Comparison of ENCODE assay signal across 23 mouse cellular contexts in genomic region chr6:97828021-97828420, GRCm38 (mm10). TPM values are rescaled to one million over a fixed set of nuclear protein-coding genes. Genes with fewer than 3 reads are reported as not detected.
DNase-seq lines count a peak whose midpoint lies in the region; ATAC-seq and TF ChIP-seq lines count a peak whose summit lies in the region.
"Had no signal": no experiment of that assay in that cellular context is flagged by ENCODE, and none has a peak within 500 bp of the region (broad histone marks: within the 10 kb centered on the region; RNA-seq: fewer than 3 reads in every experiment).

No protein-coding gene starts in this region.

- no peak overlapping the region for H3K9ac ChIP-seq in forebrain, embryonic 14.5 days (ENCODE audit: low read length)
- no peak overlapping the region for H3K9ac ChIP-seq in forebrain, postnatal 0 days
- no peak overlapping the region for H3K9ac ChIP-seq in heart, embryonic 11.5 days (ENCODE audit: low read depth, low read length)
- no peak overlapping the region for H3K9ac ChIP-seq in kidney, embryonic 14.5 days (ENCODE audit: low read depth, low read length)
- H3K9ac ChIP-seq: heart, embryonic 13.5 days; hindbrain, embryonic 14.5 days had no signal

- peak; percentile 62 for DNase-seq in forebrain, embryonic 14.5 days (ENCODE audit: low spot score)
- DNase-seq in forebrain, postnatal 0 days, result no peak
- DNase-seq in heart, adult 11 months, result peak; percentile 45
- peak; percentile 79 for DNase-seq in brain, embryonic 14.5 days (ENCODE audit: low read depth)
- no peak for DNase-seq in limb, embryonic 10.5 days (ENCODE audit: low spot score)
- DNase-seq: adrenal gland, postnatal 10 days; adrenal gland, postnatal 36 days; cerebellum, adult 18-20 months; cerebellum, adult 9-10 months; cerebellum, postnatal 14 days; gastrocnemius, postnatal 10 days; heart, postnatal 14 days; heart, postnatal 4 days had no signal

- 32% methylated on average over 3 of the region's 3 CpGs for WGBS in forebrain, embryonic 14.5 days
- 30% methylated on average over 3 of the region's 3 CpGs for WGBS in forebrain, postnatal 0 days
- 71% methylated on average over 3 of the region's 3 CpGs for WGBS in heart, embryonic 11.5 days (ENCODE audit: insufficient replicate concordance)
- WGBS in limb, embryonic 10.5 days, result 55% methylated on average over 3 of the region's 3 CpGs
- WGBS in kidney, embryonic 14.5 days, result 83% methylated on average over 3 of the region's 3 CpGs

- H3K27ac ChIP-seq in forebrain, embryonic 14.5 days (ENCODE audit: low read depth, low read length), result no peak overlapping the region
- no peak overlapping the region for H3K27ac ChIP-seq in forebrain, postnatal 0 days (ENCODE audit: low read depth, low read length)
- H3K27ac ChIP-seq in heart, embryonic 11.5 days (ENCODE audit: low read depth, low read length), result no peak overlapping the region
- no peak overlapping the region for H3K27ac ChIP-seq in limb, embryonic 10.5 days
- no peak overlapping the region for H3K27ac ChIP-seq in kidney, embryonic 14.5 days (ENCODE audit: low read depth, low read length)
- H3K27ac ChIP-seq: heart, embryonic 13.5 days; hindbrain, embryonic 14.5 days; hindbrain, postnatal 0 days had no signal

- H3K27me3 ChIP-seq in forebrain, embryonic 14.5 days (replicated peaks; ENCODE audit: control insufficient read depth, insufficient read depth, low read length), result no peaks in the 10 kb centered on the region
- H3K27me3 ChIP-seq in forebrain, postnatal 0 days (ENCODE audit: insufficient read depth, low read length), result no peaks in the 10 kb centered on the region
- H3K27me3 ChIP-seq in heart, embryonic 11.5 days (ENCODE audit: control insufficient read depth, insufficient read depth, low read length), result no peaks in the 10 kb centered on the region
- H3K27me3 ChIP-seq in limb, embryonic 10.5 days (ENCODE audit: low read depth, poor library complexity, severe bottlenecking), result no peaks in the 10 kb centered on the region
- no peaks in the 10 kb centered on the region for H3K27me3 ChIP-seq in kidney, embryonic 14.5 days (ENCODE audit: control insufficient read depth, insufficient read depth, low read length)
- H3K27me3 ChIP-seq: CH12.LX; heart, embryonic 13.5 days; Patski had no signal

- no peaks in the 10 kb centered on the region for H3K4me1 ChIP-seq in forebrain, embryonic 14.5 days (ENCODE audit: control insufficient read depth, insufficient read depth, low read length)
- no peaks in the 10 kb centered on the region for H3K4me1 ChIP-seq in forebrain, postnatal 0 days (ENCODE audit: insufficient read depth)
- H3K4me1 ChIP-seq in heart, embryonic 11.5 days (ENCODE audit: control insufficient read depth, insufficient read depth, low read length), result peaks cover 14% of the 10 kb centered on the region
- peaks cover 16% of the 10 kb centered on the region for H3K4me1 ChIP-seq in limb, embryonic 10.5 days
- 0 out of 2 replicates have a peak, but pooled peaks cover 6% of the 10 kb centered on the region for H3K4me1 ChIP-seq in kidney, embryonic 14.5 days (ENCODE audit: control insufficient read depth, insufficient read depth, low read length)

- H3K36me3 ChIP-seq in forebrain, embryonic 14.5 days (ENCODE audit: control insufficient read depth, insufficient read depth, low read length), result no peaks in the 10 kb centered on the region
- H3K36me3 ChIP-seq in forebrain, postnatal 0 days (ENCODE audit: insufficient read depth), result no peaks in the 10 kb centered on the region
- no peaks in the 10 kb centered on the region for H3K36me3 ChIP-seq in heart, embryonic 11.5 days (ENCODE audit: control insufficient read depth, insufficient read depth, low read length)
- H3K36me3 ChIP-seq in limb, embryonic 10.5 days, result no peaks in the 10 kb centered on the region
- H3K36me3 ChIP-seq in kidney, embryonic 14.5 days (ENCODE audit: control insufficient read depth, insufficient read depth, low read length), result no peaks in the 10 kb centered on the region
- H3K36me3 ChIP-seq: G1E; heart, embryonic 13.5 days had no signal

- H3K9me3 ChIP-seq in forebrain, embryonic 14.5 days (replicated peaks; ENCODE audit: control insufficient read depth, low read length), result no peaks in the 10 kb centered on the region
- no peaks in the 10 kb centered on the region for H3K9me3 ChIP-seq in forebrain, postnatal 0 days (ENCODE audit: low read length)
- no peaks in the 10 kb centered on the region for H3K9me3 ChIP-seq in heart, embryonic 11.5 days (replicated peaks; ENCODE audit: control insufficient read depth, low read length)
- no peaks in the 10 kb centered on the region for H3K9me3 ChIP-seq in limb, embryonic 10.5 days (replicated peaks)
- no peaks in the 10 kb centered on the region for H3K9me3 ChIP-seq in kidney, embryonic 14.5 days (ENCODE audit: control insufficient read depth, low read length)
- H3K9me3 ChIP-seq: heart, embryonic 13.5 days had no signal

- no peak for ATAC-seq in forebrain, embryonic 14.5 days
- ATAC-seq in forebrain, postnatal 0 days, result no peak
- ATAC-seq in heart, embryonic 11.5 days (replicated peaks; ENCODE audit: insufficient number of reproducible peaks, low FRiP score, low TSS enrichment), result no peak
- no peak for ATAC-seq in kidney, embryonic 14.5 days (ENCODE audit: low FRiP score, low TSS enrichment)
- ATAC-seq: hindbrain, postnatal 0 days; inflammation-experienced regulatory T-cells, adult 6 months; intestine, embryonic 16.5 days had no signal

- no peak overlapping the region for H3K4me3 ChIP-seq in forebrain, embryonic 14.5 days (ENCODE audit: low read depth, low read length)
- H3K4me3 ChIP-seq in forebrain, postnatal 0 days (ENCODE audit: low read depth, low read length), result no peak overlapping the region
- H3K4me3 ChIP-seq in heart, embryonic 11.5 days (ENCODE audit: low read depth, low read length), result no peak overlapping the region
- no peak overlapping the region for H3K4me3 ChIP-seq in limb, embryonic 10.5 days
- H3K4me3 ChIP-seq in kidney, embryonic 14.5 days (ENCODE audit: low read length), result no peak overlapping the region
- H3K4me3 ChIP-seq: heart, embryonic 13.5 days had no signal

- TF ChIP-seq POLR2A in brain, embryonic 14.5 days (IDR thresholded peaks at IDR 0.05; ENCODE audit: borderline replicate concordance, extremely low read depth, insufficient read depth, insufficient read length, poor library complexity, severe bottlenecking), result no peak

- H3K4me2 ChIP-seq in forebrain, embryonic 14.5 days (ENCODE audit: low read length), result no peak overlapping the region
- H3K4me2 ChIP-seq in forebrain, postnatal 0 days (ENCODE audit: low read depth), result no peak overlapping the region
- H3K4me2 ChIP-seq in heart, embryonic 11.5 days, result no peak overlapping the region
- H3K4me2 ChIP-seq in kidney, embryonic 14.5 days (replicated peaks; ENCODE audit: low read depth, low read length), result no peak overlapping the region
- H3K4me2 ChIP-seq: hindbrain, embryonic 14.5 days had no signal

- no peak for TF ChIP-seq CTCF in forebrain, postnatal 0 days (IDR thresholded peaks at IDR 0.05; ENCODE audit: low read depth)
- TF ChIP-seq CTCF in brain, embryonic 14.5 days (IDR thresholded peaks at IDR 0.05; ENCODE audit: borderline replicate concordance, extremely low read depth, insufficient read depth, insufficient read length), result no peak

RNA-seq across cellular contexts. Expression of gene Mitf, which starts 21.2 kb away (rescaled TPM):
- 0.85 and 1.3 TPM in 2 replicates for polyA plus RNA-seq in forebrain, embryonic 14.5 days (2014; fragmentation: Nextera tagmentation; extraction: Ambion mirVana)
- 3.1 and 5.2 TPM in 2 replicates for total RNA-seq in forebrain, postnatal 0 days (2014; rRNA removed)
- polyA plus RNA-seq in forebrain, postnatal 0 days (2015; fragmentation: Nextera tagmentation; extraction: Ambion mirVana), result 1.4 and 1.8 TPM in 2 replicates
- 18.9 and 24.4 TPM in 2 replicates for polyA plus RNA-seq in heart, embryonic 11.5 days (2014; fragmentation: Nextera tagmentation; extraction: Ambion mirVana)
- 1.3 and 2.5 TPM in 2 replicates for polyA plus RNA-seq in brain, embryonic 14.5 days (2012; rRNA removed)
- 0.80 and 1.1 TPM in 2 replicates for polyA plus RNA-seq in limb, embryonic 10.5 days (2016; fragmentation: Nextera tagmentation; extraction: Ambion mirVana)
- polyA plus RNA-seq in kidney, embryonic 14.5 days (2014; fragmentation: Nextera tagmentation; extraction: Ambion mirVana), result 3.0 and 3.6 TPM in 2 replicates
- polyA plus RNA-seq: G1E had no signal

Comparison
In these comparisons a context has a peak if more than half of its experiments do, and no peak if none do; other contexts are left out.
1. DNase-seq: peak in forebrain, embryonic 14.5 days (single experiment), heart, adult 11 months (single experiment) and brain, embryonic 14.5 days (single experiment); none in forebrain, postnatal 0 days (single experiment) and limb, embryonic 10.5 days (single experiment).